Mouse (Mus musculus) cerebellum, adult 2 months (tissue): ENCODE results near the gene Gm11733. TPM values are rescaled to one million over a fixed set of nuclear protein-coding genes. Genes with fewer than 3 reads are reported as not detected.
"Not testable (repeated sequence)": the region's sequence is repeated elsewhere in the genome, so short reads cannot be mapped to it uniquely, and the experiment has no call there.

Experiments used
- DNase-seq, 2 experiments: peaks; one replicate each; pipeline ENCODE4 v3.0.0; 2021
- H3K27ac ChIP-seq: fragments of 200-500 bp; 2 replicates; pipeline ENCODE4 v1.5.1; 2012; ENCODE audit warnings: low read length, control low read depth, inconsistent platforms; ENCODE audit not compliant: insufficient read depth
- H3K27me3 ChIP-seq: fragments of 200-500 bp; 2 replicates; pipeline ENCODE4 v1.6.1; 2012; ENCODE audit warnings: inconsistent platforms, mild to moderate bottlenecking, low read length, moderate library complexity; ENCODE audit not compliant: control insufficient read depth, insufficient read depth
- H3K4me1 ChIP-seq: fragments of 200-500 bp; 2 replicates; pipeline ENCODE4 v1.6.1; 2011; ENCODE audit warnings: low read length; ENCODE audit not compliant: control insufficient read depth, insufficient read depth
- H3K4me3 ChIP-seq: fragments of 200-500 bp; replicated peaks from 2 replicates; pipeline ENCODE3; 2011; ENCODE audit warnings: mild to moderate bottlenecking, low read depth, low read length, control low read depth; ENCODE audit not compliant: insufficient read depth
- CTCF ChIP-seq: fragments of 200-500 bp; IDR thresholded peaks from 2 replicates; pipeline ENCODE4 v1.5.1; 2011; ENCODE audit warnings: low read depth, mild to moderate bottlenecking, control low read depth, low read length, moderate library complexity, borderline replicate concordance; ENCODE audit not compliant: insufficient read depth
- POLR2A ChIP-seq: fragments of 200-500 bp; IDR thresholded peaks from 2 replicates; pipeline ENCODE4 v1.6.1; 2011; ENCODE audit warnings: low read length, control low read depth, borderline replicate concordance; ENCODE audit not compliant: insufficient read depth
- WGBS: fragments of 180-500 bp; shearing (Covaris S2); methylation state at CpG from one replicate; pipeline ENCODE4 v1.1.7; 2018; 5-methylcytosine and 5-hydroxymethylcytosine counted together
- polyA plus RNA-seq: library from polyadenylated mRNA; depleted of rRNA; stranded (reverse); fragments of >200 nt; gene quantifications from 2 replicates; pipeline ENCODE4 v1.2.3, GENCODE M21; 2012

Gm11733 gene
- polyA plus RNA-seq, 1 experiment = 0.13 TPM

- WGBS = 34% methylated on average over 8 of the region's 8 CpGs
- no peaks in the 10 kb centered on the region for H3K27me3 ChIP-seq
- no peaks in the 10 kb centered on the region for H3K4me1 ChIP-seq
- no peak overlapping the region for H3K27ac ChIP-seq
- H3K4me3 ChIP-seq = no peak overlapping the region
- TF ChIP-seq CTCF = no peak
- no peak for TF ChIP-seq POLR2A
- DNase-seq = no peak
Measured at GRCm38 (mm10) chr11:117459148-117459547, 25.0 kb upstream of the Gm11733 start.

DNA sequence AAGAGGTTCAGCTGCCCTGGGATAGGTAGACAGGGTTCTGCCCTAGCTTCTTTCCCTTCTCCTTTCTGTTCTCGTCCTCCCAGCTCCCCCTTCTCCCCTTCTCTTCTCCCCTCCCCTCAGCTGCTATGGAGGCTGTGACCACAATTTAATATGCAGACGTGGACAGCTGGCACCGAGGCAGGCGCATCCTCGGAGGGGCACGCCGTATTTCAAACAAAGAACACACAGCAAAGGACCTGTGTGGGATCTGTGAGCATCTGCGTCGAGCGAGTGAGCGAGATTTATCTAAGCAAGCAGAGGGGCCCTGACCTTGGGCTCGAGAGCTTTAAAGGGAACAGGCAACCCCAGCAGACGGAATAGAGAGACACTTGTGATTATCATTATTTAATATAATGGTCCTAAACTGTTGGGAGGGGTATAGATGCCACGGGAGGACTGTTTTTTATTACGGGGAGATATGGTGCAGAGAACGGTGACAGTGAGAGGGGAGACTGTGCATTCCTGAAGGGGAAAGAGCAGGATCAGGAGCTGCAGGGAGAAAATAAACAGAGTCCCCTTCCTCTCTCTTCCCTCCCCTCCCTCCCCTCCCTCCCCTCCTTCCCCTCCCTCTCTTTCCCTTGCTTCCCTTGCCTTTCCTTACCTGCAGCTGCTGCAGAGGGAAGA lies 21.8 kb upstream of the Gm11733 start:
- Histone ChIP-seq H3K27me3 (no peaks in the 10 kb centered on the region), H3K4me3 (no peak overlapping the region), H3K4me1 (no peaks in the 10 kb centered on the region), H3K27ac (no peak overlapping the region)
- no peak for DNase-seq
- 43% methylated on average over 16 of the region's 16 CpGs for WGBS
- TF ChIP-seq POLR2A (no peak), CTCF (no peak)

DNA sequence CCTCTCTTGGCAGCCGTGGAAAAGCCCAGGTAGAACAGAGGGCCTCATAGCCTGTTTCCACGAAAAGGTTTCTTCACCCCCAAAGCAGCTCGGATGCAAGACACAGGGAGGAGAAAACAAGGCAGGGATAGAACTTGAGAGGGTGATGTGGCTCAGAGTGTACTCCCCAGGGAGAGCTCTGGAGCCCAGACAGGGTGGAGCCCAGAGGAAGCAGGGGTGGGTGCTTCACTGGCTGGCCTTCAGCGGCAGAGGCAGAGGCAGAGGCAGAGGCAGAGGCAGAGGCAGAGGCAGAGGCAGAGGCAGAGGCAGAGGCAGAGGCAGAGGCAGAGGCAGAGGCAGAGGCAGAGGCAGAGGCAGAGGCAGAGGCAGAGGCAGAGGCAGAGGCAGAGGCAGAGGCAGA lies 20.8 kb upstream of the Gm11733 start:
- not testable (repeated sequence) for H3K27ac ChIP-seq, H3K27me3 ChIP-seq
- WGBS = 88% methylated on average over 4 of the region's 4 CpGs

DNA sequence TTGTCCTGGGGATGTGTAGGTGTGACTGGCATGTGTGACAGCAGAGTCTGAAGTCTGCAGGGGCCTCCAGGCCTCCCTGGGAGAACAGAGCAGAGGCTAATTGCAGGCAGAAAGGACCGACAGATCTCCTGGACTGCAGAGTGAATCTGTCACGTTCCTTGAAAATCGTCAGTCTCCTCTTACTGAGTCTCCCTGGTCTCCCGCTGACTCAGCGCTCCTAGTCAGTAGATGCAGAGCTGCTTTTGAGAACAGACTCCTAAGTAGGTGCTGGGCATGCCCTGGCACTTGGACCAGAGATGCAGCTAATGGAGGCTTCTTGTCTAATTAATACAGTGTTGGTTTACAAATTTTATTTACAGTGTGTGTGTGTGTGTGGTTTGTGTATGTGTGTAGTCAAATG lies 17.9 kb upstream of the Gm11733 start:
- no peak overlapping the region for H3K4me3 ChIP-seq
- 64% methylated on average over 5 of the region's 5 CpGs for WGBS
- DNase-seq = no peak
- H3K27ac ChIP-seq = no peak overlapping the region
- H3K27me3 ChIP-seq = no peaks in the 10 kb centered on the region
- no peak for TF ChIP-seq POLR2A
- TF ChIP-seq CTCF = no peak
- H3K4me1 ChIP-seq = no peaks in the 10 kb centered on the region; the same call in 1 of the 2 replicates

More for the DNA sequence above, 20.8 kb upstream of the Gm11733 start:
- not testable (repeated sequence) for H3K4me3 ChIP-seq, H3K4me1 ChIP-seq, DNase-seq

DNA sequence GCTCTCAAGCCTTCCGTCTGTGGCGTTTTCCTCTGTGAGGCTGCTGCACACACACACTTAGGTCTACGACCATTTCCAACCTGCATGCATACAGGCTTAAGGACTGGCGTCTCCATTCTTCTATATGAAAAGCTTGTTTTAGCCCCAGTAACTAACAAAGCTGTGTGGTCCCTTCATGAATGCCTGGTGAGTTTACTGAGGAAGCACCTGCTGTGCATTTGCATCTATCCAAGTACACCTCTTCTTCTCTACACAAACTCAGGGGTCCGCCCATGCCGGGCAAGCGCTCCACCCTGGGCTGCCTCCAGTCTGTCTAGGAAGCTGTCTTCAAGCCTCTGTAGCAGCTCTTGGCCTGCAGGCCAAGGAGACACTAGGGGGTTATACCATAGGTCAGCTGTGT lies 17.3 kb upstream of the Gm11733 start:
- H3K27me3 ChIP-seq = no peaks in the 10 kb centered on the region
- no peak for DNase-seq
- TF ChIP-seq POLR2A (no peak), CTCF (no peak)
- 90% methylated on average over 7 of the region's 7 CpGs for WGBS
- no peaks in the 10 kb centered on the region; the same call in 1 of the 2 replicates for H3K4me1 ChIP-seq
- H3K27ac ChIP-seq = no peak overlapping the region
- no peak overlapping the region for H3K4me3 ChIP-seq

- H3K27ac ChIP-seq = no peak overlapping the region
- no peak for TF ChIP-seq POLR2A
- DNase-seq = no peak
- no peaks in the 10 kb centered on the region; the same call in 1 of the 2 replicates for H3K4me1 ChIP-seq
- H3K4me3 ChIP-seq = no peak overlapping the region
- whole genome bisulfite sequencing = 71% methylated on average over 6 of the region's 6 CpGs
- H3K27me3 ChIP-seq = no peaks in the 10 kb centered on the region
Measured at GRCm38 (mm10) chr11:117468585-117469363, 15.4 kb upstream of the Gm11733 start.

GRCm38 (mm10) chr11:117469724-117470123 lies 14.4 kb upstream of the Gm11733 start:
- no peak for DNase-seq
- Histone ChIP-seq H3K27ac (no peak overlapping the region), H3K4me1 (no peaks in the 10 kb centered on the region; the same call in 1 of the 2 replicates), H3K27me3 (no peaks in the 10 kb centered on the region), H3K4me3 (no peak overlapping the region)
- 67% methylated on average over 5 of the region's 5 CpGs for WGBS
- no peak for TF ChIP-seq POLR2A
- TF ChIP-seq CTCF = no peak

GRCm38 (mm10) chr11:117470586-117471195 lies 13.5 kb upstream of the Gm11733 start:
- TF ChIP-seq CTCF (no peak), POLR2A (no peak)
- H3K4me3 ChIP-seq = no peak overlapping the region
- no peaks in the 10 kb centered on the region; the same call in 1 of the 2 replicates for H3K4me1 ChIP-seq
- DNase-seq = no peak
- WGBS = 71% methylated on average over 12 of the region's 12 CpGs
- no peaks in the 10 kb centered on the region for H3K27me3 ChIP-seq
- no peak overlapping the region for H3K27ac ChIP-seq
